Mouse (Mus musculus) C2C12 (cell line): ENCODE results near the gene Map2k1.

Experiments used
- CEBPB ChIP-seq: IDR thresholded peaks from one replicate; pipeline ENCODE4 v1.6.1; 2011; ENCODE audit warnings: low read depth, mild to moderate bottlenecking, control low read depth, moderate library complexity
- CTCF ChIP-seq: IDR thresholded peaks from one replicate; pipeline ENCODE4 v1.5.1; 2011; ENCODE audit not compliant: control insufficient read depth, insufficient read depth, insufficient read length
- MAX ChIP-seq: IDR thresholded peaks from one replicate; pipeline ENCODE4 v1.6.1; 2011; ENCODE audit warnings: mild to moderate bottlenecking, control low read depth
- MYOG ChIP-seq: IDR thresholded peaks from one replicate; pipeline ENCODE4 v1.6.1; 2011; ENCODE audit not compliant: control insufficient read depth, insufficient read length; ENCODE audit errors: extremely low read depth
- USF1 ChIP-seq: IDR thresholded peaks from one replicate; pipeline ENCODE4 v1.6.1; 2011; ENCODE audit warnings: low read depth, mild to moderate bottlenecking, control low read depth, moderate library complexity

GRCm38 (mm10) chr9:64198068-64198762, 55.2 kb downstream of the Map2k1 start:
- TF ChIP-seq CTCF (no peak), MYOG (no peak), MAX (no peak), CEBPB (no peak), USF1 (no peak)
